Mouse (Mus musculus): ENCODE data around the gene Lix1l. TPM values are rescaled to one million over a fixed set of nuclear protein-coding genes. Genes with fewer than 3 reads are reported as not detected.
"Not testable (repeated sequence)": the region's sequence is repeated elsewhere in the genome, so short reads cannot be mapped to it uniquely, and the experiment has no call there.

Gene Lix1l
- polyA plus RNA-seq, 1 experiment from 2014 or later = 6.4 TPM

GRCm38 (mm10) chr3:96662731-96663316 is 61.9 kb downstream of the Lix1l start:
- H3K27me3 ChIP-seq (ENCODE audit: control insufficient read depth, insufficient read depth, low read length) = no peaks in the 10 kb centered on the region
- no peak for DNase-seq (ENCODE audit: low spot score, missing footprints)
- peaks cover 3% of the 10 kb centered on the region; the same call in 1 of the 2 replicates for H3K4me1 ChIP-seq (ENCODE audit: control insufficient read depth, insufficient read depth, low read length)
- H3K36me3 ChIP-seq (ENCODE audit: control insufficient read depth, insufficient read depth, low read length) = no peaks in the 10 kb centered on the region
- H3K4me3 ChIP-seq (ENCODE audit: low read depth, low read length) = peak overlapping the region; percentile 12; the same call in 1 of the 2 replicates
- peak overlapping the region; percentile 44 for H3K4me2 ChIP-seq
- H3K9me3 ChIP-seq (ENCODE audit: control insufficient read depth, low read length) = no peaks in the 10 kb centered on the region
- no peak overlapping the region for H3K27ac ChIP-seq (ENCODE audit: low read depth, low read length)
- ATAC-seq (ENCODE audit: low FRiP score) = no peak
- WGBS = 49% methylated on average over 8 of the region's 8 CpGs
- H3K9ac ChIP-seq (ENCODE audit: low read length) = peak overlapping the region; percentile 52

DNA sequence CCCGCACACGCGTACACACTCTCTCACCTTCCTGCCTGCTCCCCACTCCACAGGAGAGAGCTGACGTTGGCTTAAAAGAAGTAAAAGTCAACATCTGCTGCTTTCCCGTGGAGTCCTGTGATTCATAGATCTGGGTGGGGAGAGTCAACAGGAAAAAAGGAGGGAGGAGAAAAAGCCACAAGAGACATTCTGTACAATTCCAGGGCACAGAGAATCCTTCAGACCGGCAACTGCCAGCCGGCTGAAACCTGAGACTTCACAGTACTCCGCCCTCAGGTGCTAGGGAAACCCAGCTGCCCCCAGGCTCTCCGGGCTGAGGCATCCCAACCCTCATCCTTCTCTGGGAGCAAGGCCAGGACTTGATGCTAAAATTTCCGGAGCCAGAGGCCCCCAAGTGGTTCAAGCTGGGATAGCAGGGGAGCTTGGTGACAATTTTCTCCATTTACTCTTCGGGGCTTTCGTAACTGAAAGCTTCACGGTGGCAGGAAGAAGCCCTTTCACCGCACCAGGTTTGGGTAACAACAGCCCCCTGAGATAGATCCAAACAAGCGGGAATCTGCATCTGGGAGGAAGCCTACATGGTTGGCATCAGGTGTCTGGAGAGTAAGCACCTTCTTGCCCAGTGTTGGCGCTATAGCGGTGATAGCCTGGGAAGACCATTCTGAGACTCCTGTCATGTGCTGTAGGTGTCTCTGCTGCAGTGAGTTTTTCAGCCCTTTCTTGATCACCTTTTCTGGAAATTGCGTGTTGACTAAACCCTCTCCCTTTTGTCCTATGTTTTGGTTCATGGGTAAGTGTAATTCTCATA is 62.7 kb downstream of the Lix1l start:
- 5% methylated on average over 18 of the region's 18 CpGs for WGBS
- ATAC-seq (ENCODE audit: low FRiP score) (peak; percentile 83), DNase-seq (ENCODE audit: low spot score, missing footprints) (peak; percentile 99)
- Histone ChIP-seq H3K4me1 (ENCODE audit: control insufficient read depth, insufficient read depth, low read length) (peaks cover 3% of the 10 kb centered on the region; the same call in 1 of the 2 replicates), H3K9ac (ENCODE audit: low read length) (peak overlapping the region; percentile 52), H3K27ac (ENCODE audit: low read depth, low read length) (no peak overlapping the region), H3K36me3 (ENCODE audit: control insufficient read depth, insufficient read depth, low read length) (no peaks in the 10 kb centered on the region), H3K4me2 (peak overlapping the region; percentile 44), H3K4me3 (ENCODE audit: low read depth, low read length) (peak overlapping the region; percentile 12; the same call in 1 of the 2 replicates), H3K9me3 (ENCODE audit: control insufficient read depth, low read length) (no peaks in the 10 kb centered on the region), H3K27me3 (ENCODE audit: control insufficient read depth, insufficient read depth, low read length) (no peaks in the 10 kb centered on the region)

DNA sequence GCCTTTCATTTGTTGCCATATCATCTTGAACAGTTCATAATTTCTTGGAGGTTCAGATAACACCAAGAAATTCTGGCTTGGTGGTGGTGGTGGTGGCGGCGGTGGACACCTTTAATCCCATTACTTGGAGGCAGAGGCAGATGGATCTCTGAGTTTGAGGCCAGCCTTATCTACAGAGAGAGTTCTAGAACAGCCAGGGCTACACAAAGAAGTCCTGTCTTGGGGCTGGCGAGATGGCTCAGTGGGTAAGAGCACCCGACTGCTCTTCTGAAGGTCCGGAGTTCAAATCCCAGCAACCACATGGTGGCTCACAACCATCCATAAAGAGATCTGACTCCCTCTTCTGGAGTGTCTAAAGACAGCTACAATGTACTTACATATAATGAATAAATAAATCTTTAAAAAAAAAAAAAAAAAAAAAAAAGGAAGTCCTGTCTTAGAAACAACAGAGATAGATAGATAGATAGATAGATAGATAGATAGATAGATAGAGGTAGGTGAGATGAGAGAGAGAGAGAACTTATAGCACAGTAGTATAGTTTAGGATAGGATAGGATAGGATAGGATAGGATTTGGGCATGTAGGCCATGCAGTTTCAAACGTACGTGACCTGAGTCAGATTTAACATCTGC is 64.9 kb downstream of the Lix1l start:
- H3K4me1 ChIP-seq (ENCODE audit: control insufficient read depth, insufficient read depth, low read length); H3K36me3 ChIP-seq (ENCODE audit: control insufficient read depth, insufficient read depth, low read length); H3K4me3 ChIP-seq (ENCODE audit: low read depth, low read length); H3K27ac ChIP-seq (ENCODE audit: low read depth, low read length); H3K27me3 ChIP-seq (ENCODE audit: control insufficient read depth, insufficient read depth, low read length); ATAC-seq (ENCODE audit: low FRiP score); H3K9ac ChIP-seq (ENCODE audit: low read length); H3K4me2 ChIP-seq; H3K9me3 ChIP-seq (ENCODE audit: control insufficient read depth, low read length): not testable (repeated sequence)
- peak; percentile 6 for DNase-seq (ENCODE audit: low spot score, missing footprints)
- WGBS = 92% methylated on average over 7 of the region's 7 CpGs

GRCm38 (mm10) chr3:96666916-96667315 is 66.0 kb downstream of the Lix1l start:
- H3K27ac ChIP-seq (ENCODE audit: low read depth, low read length) = no peak overlapping the region
- no peaks in the 10 kb centered on the region for H3K9me3 ChIP-seq (ENCODE audit: control insufficient read depth, low read length)
- no peak overlapping the region for H3K4me2 ChIP-seq
- no peak overlapping the region for H3K9ac ChIP-seq (ENCODE audit: low read length)
- peaks cover 4% of the 10 kb centered on the region; the same call in 1 of the 2 replicates for H3K4me1 ChIP-seq (ENCODE audit: control insufficient read depth, insufficient read depth, low read length)
- 92% methylated on average over 5 of the region's 5 CpGs for WGBS
- no peak overlapping the region for H3K4me3 ChIP-seq (ENCODE audit: low read depth, low read length)
- ATAC-seq (ENCODE audit: low FRiP score) (no peak), DNase-seq (ENCODE audit: low spot score, missing footprints) (no peak)
- H3K36me3 ChIP-seq (ENCODE audit: control insufficient read depth, insufficient read depth, low read length) = no peaks in the 10 kb centered on the region
- no peaks in the 10 kb centered on the region; the same call in 1 of the 2 replicates for H3K27me3 ChIP-seq (ENCODE audit: control insufficient read depth, insufficient read depth, low read length)

GRCm38 (mm10) chr3:96667316-96667715 is 66.4 kb downstream of the Lix1l start:
- Histone ChIP-seq H3K27ac (ENCODE audit: low read depth, low read length) (no peak overlapping the region), H3K9ac (ENCODE audit: low read length) (no peak overlapping the region), H3K36me3 (ENCODE audit: control insufficient read depth, insufficient read depth, low read length) (no peaks in the 10 kb centered on the region), H3K27me3 (ENCODE audit: control insufficient read depth, insufficient read depth, low read length) (no peaks in the 10 kb centered on the region; the same call in 1 of the 2 replicates), H3K4me1 (ENCODE audit: control insufficient read depth, insufficient read depth, low read length) (peaks cover 4% of the 10 kb centered on the region; the same call in 1 of the 2 replicates), H3K9me3 (ENCODE audit: control insufficient read depth, low read length) (no peaks in the 10 kb centered on the region), H3K4me3 (ENCODE audit: low read depth, low read length) (no peak overlapping the region), H3K4me2 (no peak overlapping the region)
- ATAC-seq (ENCODE audit: low FRiP score) (no peak), DNase-seq (ENCODE audit: low spot score, missing footprints) (peak; percentile 81)
- WGBS = 53% methylated on average over 1 of the region's 1 CpGs

DNA sequence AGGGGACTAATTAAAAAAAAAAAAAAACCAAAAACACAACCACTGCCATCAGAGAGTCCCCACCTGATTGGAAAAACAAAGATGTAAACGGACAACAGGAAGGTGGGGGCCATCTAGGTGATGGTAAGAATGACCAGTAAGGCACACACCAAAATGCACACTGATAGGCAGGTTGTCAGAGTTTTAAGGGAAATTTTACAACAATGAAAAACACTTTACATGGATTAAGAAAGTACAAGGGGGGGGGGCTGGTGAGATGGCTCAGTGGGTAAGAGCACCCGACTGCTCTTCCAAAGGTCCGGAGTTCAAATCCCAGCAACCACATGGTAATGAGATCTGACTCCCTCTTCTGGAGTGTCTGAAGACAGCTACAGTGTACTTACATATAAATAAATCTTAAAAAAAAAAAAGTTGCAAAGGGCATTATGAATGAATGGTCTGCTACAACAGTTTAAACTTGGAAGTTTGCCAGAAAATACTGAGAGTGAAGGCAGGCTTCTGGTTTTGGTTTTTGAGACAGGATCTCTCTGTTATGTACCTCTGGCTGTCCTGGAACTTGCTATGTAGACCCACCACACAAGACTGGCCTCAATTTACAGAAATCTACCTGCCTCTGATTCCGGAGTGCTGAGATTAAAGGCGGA is 67.6 kb downstream of the Lix1l start:
- no peak for DNase-seq (ENCODE audit: low spot score, missing footprints)
- Histone ChIP-seq H3K27ac (ENCODE audit: low read depth, low read length) (no peak overlapping the region), H3K27me3 (ENCODE audit: control insufficient read depth, insufficient read depth, low read length) (no peaks in the 10 kb centered on the region; the same call in 1 of the 2 replicates), H3K4me1 (ENCODE audit: control insufficient read depth, insufficient read depth, low read length) (peaks cover 2% of the 10 kb centered on the region; the same call in 1 of the 2 replicates), H3K4me2 (no peak overlapping the region), H3K36me3 (ENCODE audit: control insufficient read depth, insufficient read depth, low read length) (no peaks in the 10 kb centered on the region), H3K9me3 (ENCODE audit: control insufficient read depth, low read length) (no peaks in the 10 kb centered on the region), H3K4me3 (ENCODE audit: low read depth, low read length) (no peak overlapping the region), H3K9ac (ENCODE audit: low read length) (no peak overlapping the region)
- 98% methylated on average over 5 of the region's 5 CpGs for WGBS
- ATAC-seq (ENCODE audit: low FRiP score) = no peak

DNA sequence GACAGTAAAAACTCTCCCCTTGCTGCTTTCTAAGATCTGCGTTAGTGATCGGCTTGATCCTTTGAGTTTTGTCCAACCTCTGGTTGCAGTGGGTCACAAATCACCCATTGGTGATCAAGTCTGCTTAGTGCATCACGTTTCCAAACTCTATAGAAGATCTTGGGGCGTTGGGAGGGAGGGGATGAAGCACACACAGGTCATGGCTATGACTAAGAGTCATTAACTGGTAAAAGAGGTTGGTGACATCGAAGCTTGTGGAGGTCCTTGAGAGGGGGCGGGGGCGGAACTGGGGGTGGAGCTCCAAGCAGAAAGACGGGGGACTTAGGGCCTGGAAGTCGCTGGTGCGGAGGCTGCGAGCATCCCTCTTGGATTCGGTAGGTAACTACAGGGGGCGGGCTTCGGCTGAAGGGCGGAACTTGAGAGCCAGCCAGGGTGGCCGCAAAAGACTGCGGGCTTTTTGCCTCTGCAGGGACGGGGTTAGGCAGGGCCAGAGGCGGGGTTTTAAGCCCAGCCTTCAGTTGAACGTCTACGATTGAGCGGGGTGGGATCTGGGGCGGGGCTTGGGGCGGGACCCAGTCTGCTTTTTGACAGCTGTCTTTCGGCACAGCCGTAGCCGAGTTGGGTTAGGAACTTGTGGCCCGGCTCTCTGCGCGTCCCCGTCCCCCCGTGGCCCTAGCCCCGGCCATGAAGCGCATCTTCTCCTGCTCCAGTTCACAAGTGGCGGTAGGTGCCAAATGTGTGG is 68.9 kb downstream of the Lix1l start, which contains the start of gene Ankrd35:
Gene Ankrd35 (plus strand): TSS at position 405 of the 742 bp plus-strand sequence.
- Histone ChIP-seq H3K27me3 (ENCODE audit: control insufficient read depth, insufficient read depth, low read length) (no peaks in the 10 kb centered on the region; the same call in 1 of the 2 replicates), H3K4me2 (peak within 1 kb of the TSS; percentile 55), H3K4me1 (ENCODE audit: control insufficient read depth, insufficient read depth, low read length) (peaks cover 2% of the 10 kb centered on the region; the same call in 1 of the 2 replicates), H3K27ac (ENCODE audit: low read depth, low read length) (no peak within 1 kb of the TSS), H3K9ac (ENCODE audit: low read length) (peak within 1 kb of the TSS; percentile 24; the same call in 1 of the 2 replicates), H3K4me3 (ENCODE audit: low read depth, low read length) (peak within 1 kb of the TSS; percentile 32), H3K9me3 (ENCODE audit: control insufficient read depth, low read length) (no peaks in the 10 kb centered on the region), H3K36me3 (ENCODE audit: control insufficient read depth, insufficient read depth, low read length) (no peaks in the 10 kb centered on the region)
- peak; percentile 95 for ATAC-seq (ENCODE audit: low FRiP score)
- peak; percentile 97 for DNase-seq (ENCODE audit: low spot score, missing footprints)
- WGBS = 5% methylated on average over 35 of the region's 35 CpGs

DNA sequence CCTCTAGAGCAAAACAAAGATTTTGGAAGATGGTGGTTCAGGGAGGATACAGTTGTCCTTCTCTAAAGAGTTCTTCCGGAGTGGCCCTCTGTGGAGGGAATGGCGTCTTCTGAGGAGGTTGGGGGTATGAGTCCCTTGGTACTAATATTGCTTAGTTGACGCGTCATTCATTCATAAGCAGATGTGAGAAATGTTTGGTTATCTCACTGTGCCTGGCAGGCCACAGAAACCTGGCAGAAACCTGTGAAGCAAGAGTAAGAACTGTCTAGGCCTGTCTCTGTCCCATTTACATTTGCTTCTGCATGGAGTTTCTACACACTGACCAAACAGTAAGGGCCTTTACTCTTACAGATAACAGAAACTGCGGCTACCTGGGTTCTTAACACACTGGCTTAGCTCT is 70.6 kb downstream of the Lix1l start:
- H3K4me1 ChIP-seq (ENCODE audit: control insufficient read depth, insufficient read depth, low read length) = peaks cover 2% of the 10 kb centered on the region; the same call in 1 of the 2 replicates
- no peak overlapping the region for H3K4me2 ChIP-seq
- H3K36me3 ChIP-seq (ENCODE audit: control insufficient read depth, insufficient read depth, low read length) = no peaks in the 10 kb centered on the region
- 94% methylated on average over 5 of the region's 5 CpGs for WGBS
- DNase-seq (ENCODE audit: low spot score, missing footprints) (peak; percentile 71), ATAC-seq (ENCODE audit: low FRiP score) (no peak)
- no peaks in the 10 kb centered on the region; the same call in 1 of the 2 replicates for H3K27me3 ChIP-seq (ENCODE audit: control insufficient read depth, insufficient read depth, low read length)
- H3K4me3 ChIP-seq (ENCODE audit: low read depth, low read length) = no peak overlapping the region
- H3K9ac ChIP-seq (ENCODE audit: low read length) = no peak overlapping the region
- no peaks in the 10 kb centered on the region for H3K9me3 ChIP-seq (ENCODE audit: control insufficient read depth, low read length)
- no peak overlapping the region for H3K27ac ChIP-seq (ENCODE audit: low read depth, low read length)

Measured in midbrain, embryonic 11.5 days (tissue).